Mouse (Mus musculus): ENCODE results near the gene H13.
"Not testable (repeated sequence)": the region's sequence is repeated elsewhere in the genome, so short reads cannot be mapped to it uniquely, and the experiment has no call there.

H13 gene

GRCm38 (mm10) chr2:152661163-152661562, 8.1 kb upstream of the H13 start:
- DNase-seq (ENCODE audit: low spot score in 2 of 2): no peak

- DNase-seq (ENCODE audit: low spot score in 2 of 2): not testable (repeated sequence)
Observed at GRCm38 (mm10) chr2:152666191-152666590, 3.1 kb upstream of the H13 start.

- peak in 1 of 2 experiments; percentile 46 for DNase-seq (ENCODE audit: low spot score in 2 of 2)
Observed at GRCm38 (mm10) chr2:152669639-152670484, 601 bp downstream of the H13 start.

GRCm38 (mm10) chr2:152670983-152671641, 1.9 kb downstream of the H13 start:
- DNase-seq (ENCODE audit: low spot score in 2 of 2): peak in 1 of 2 experiments; percentile 47

- peak in 1 of 2 experiments; percentile 51 for DNase-seq (ENCODE audit: low spot score in 2 of 2)
Observed at GRCm38 (mm10) chr2:152671642-152671999, 2.4 kb downstream of the H13 start.

- no peak for DNase-seq (ENCODE audit: low spot score in 2 of 2)
Observed at GRCm38 (mm10) chr2:152672166-152672565, 2.9 kb downstream of the H13 start.

GRCm38 (mm10) chr2:152674148-152674547, 4.9 kb downstream of the H13 start:
- DNase-seq (ENCODE audit: low spot score in 2 of 2): no peak

- DNase-seq (ENCODE audit: low spot score in 2 of 2): no peak
Observed at GRCm38 (mm10) chr2:152675252-152675791, 6.1 kb downstream of the H13 start.

GRCm38 (mm10) chr2:152678302-152678701, 9.0 kb downstream of the H13 start:
- DNase-seq (ENCODE audit: low spot score in 2 of 2): no peak

GRCm38 (mm10) chr2:152678925-152679324, 9.7 kb downstream of the H13 start:
- no peak for DNase-seq (ENCODE audit: low spot score in 2 of 2)

GRCm38 (mm10) chr2:152679701-152680355, 10.6 kb downstream of the H13 start:
- no peak for DNase-seq (ENCODE audit: low spot score in 2 of 2)

- no peak for DNase-seq (ENCODE audit: low spot score in 2 of 2)
Observed at GRCm38 (mm10) chr2:152683086-152683485, 13.8 kb downstream of the H13 start.

- no peak for DNase-seq (ENCODE audit: low spot score in 2 of 2)
Observed at GRCm38 (mm10) chr2:152686399-152686798, 17.1 kb downstream of the H13 start.

- DNase-seq (ENCODE audit: low spot score in 2 of 2): peak; percentile 94 to 95
Observed at GRCm38 (mm10) chr2:152686806-152687267, 17.6 kb downstream of the H13 start, which contains the start of gene Mcts2. Gene Mcts2 (plus strand): TSS chr2:152687035.

- DNase-seq (ENCODE audit: low spot score in 2 of 2): no peak
Observed at GRCm38 (mm10) chr2:152691564-152692217, 22.4 kb downstream of the H13 start.

GRCm38 (mm10) chr2:152693233-152693632, 24.0 kb downstream of the H13 start:
- peak in 1 of 2 experiments; percentile 63 for DNase-seq (ENCODE audit: low spot score in 2 of 2)

GRCm38 (mm10) chr2:152693735-152694134, 24.5 kb downstream of the H13 start:
- DNase-seq (ENCODE audit: low spot score in 2 of 2): no peak

- no peak for DNase-seq (ENCODE audit: low spot score in 2 of 2)
Observed at GRCm38 (mm10) chr2:152694708-152695107, 25.4 kb downstream of the H13 start.

GRCm38 (mm10) chr2:152696016-152696415, 26.8 kb downstream of the H13 start:
- DNase-seq (ENCODE audit: low spot score in 2 of 2): no peak

GRCm38 (mm10) chr2:152696476-152697164, 27.4 kb downstream of the H13 start:
- DNase-seq (ENCODE audit: low spot score in 2 of 2): peak; percentile 87 to 88

GRCm38 (mm10) chr2:152700138-152700537, 30.9 kb downstream of the H13 start:
- no peak for DNase-seq (ENCODE audit: low spot score in 2 of 2)
